Mouse (Mus musculus) testis, adult 2 months (tissue): ENCODE measurements around the gene Nav2.

Source experiments
- CTCF ChIP-seq: fragments of 200-500 bp; IDR thresholded peaks from 2 replicates; pipeline ENCODE4 v1.5.1; 2012; ENCODE audit warnings: low read depth, mild to moderate bottlenecking, inconsistent platforms, low read length, moderate library complexity; ENCODE audit not compliant: control insufficient read depth, insufficient read depth, insufficient replicate concordance
- POLR2A ChIP-seq: fragments of 200-500 bp; IDR thresholded peaks from 2 replicates; pipeline ENCODE4 v1.6.1; 2012; ENCODE audit warnings: low read depth, mild to moderate bottlenecking, inconsistent platforms, low read length, moderate library complexity; ENCODE audit not compliant: control insufficient read depth

- TF ChIP-seq POLR2A = no peak
- TF ChIP-seq CTCF = no peak
Observed at GRCm38 (mm10) chr7:49175784-49176409, 267.4 kb downstream of the Nav2 start.
